Mouse (Mus musculus) liver, adult 2 months (tissue): Measurements from ENCODE around the gene Nmrk1.

Source experiments
- CTCF ChIP-seq: fragments of 200-500 bp; IDR thresholded peaks from 2 replicates; pipeline ENCODE4 v1.5.1; 2011; ENCODE audit warnings: low read depth, low read length, control low read depth
- POLR2A ChIP-seq: fragments of 200-500 bp; IDR thresholded peaks from 2 replicates; pipeline ENCODE4 v1.6.1; 2011; ENCODE audit warnings: low read length, control low read depth; ENCODE audit not compliant: insufficient read depth; ENCODE audit errors: extremely low read depth

DNA sequence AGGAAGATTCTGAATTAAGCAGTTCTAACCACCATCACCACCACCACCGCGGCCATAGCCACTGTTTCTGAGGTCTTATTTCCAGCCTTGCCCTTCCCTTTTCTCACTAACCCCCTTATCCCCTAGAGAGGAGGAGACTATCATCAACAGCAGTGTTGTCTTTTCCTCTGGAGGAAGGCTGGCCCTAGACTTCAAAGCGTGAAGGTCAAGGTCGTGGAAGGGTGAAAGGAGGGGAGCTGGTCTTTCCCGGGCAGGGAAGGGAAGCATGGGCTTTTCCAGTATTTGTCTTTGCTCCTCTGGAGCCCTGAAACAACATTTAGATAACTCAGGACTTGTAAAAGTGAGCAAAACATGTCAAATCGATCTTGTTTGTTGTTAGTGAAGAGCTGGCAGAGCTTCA is 22.8 kb upstream of the Nmrk1 start:
- TF ChIP-seq POLR2A (no peak), CTCF (no peak)
